Mouse (Mus musculus): ENCODE data around the gene Rnf19b. TPM values are rescaled to one million over a fixed set of nuclear protein-coding genes. Genes with fewer than 3 reads are reported as not detected.

Gene Rnf19b
- polyA plus RNA-seq, 1 experiment, result 14.0 TPM

GRCm38 (mm10) chr4:129106073-129106472, 48.0 kb downstream of the Rnf19b start:
- peaks cover 50% of the 10 kb centered on the region for H3K27me3 ChIP-seq (ENCODE audit: control insufficient read depth)
- no peaks in the 10 kb centered on the region for H3K36me3 ChIP-seq (ENCODE audit: control insufficient read depth)
- TF ChIP-seq GATA1 (IDR thresholded peaks at IDR 0.05; ENCODE audit: low read length) (no peak), TAL1 (IDR thresholded peaks at IDR 0.05; ENCODE audit: low read length) (no peak)
- H3K4me1 ChIP-seq (ENCODE audit: control insufficient read depth), result peaks cover 2% of the 10 kb centered on the region
- no peaks in the 10 kb centered on the region for H3K9me3 ChIP-seq (ENCODE audit: control insufficient read depth, low read length)
- H3K4me3 ChIP-seq (replicated peaks), result no peak overlapping the region

- Histone ChIP-seq H3K36me3 (ENCODE audit: control insufficient read depth) (no peaks in the 10 kb centered on the region), H3K27me3 (ENCODE audit: control insufficient read depth) (peaks cover 50% of the 10 kb centered on the region), H3K9me3 (ENCODE audit: control insufficient read depth, low read length) (no peaks in the 10 kb centered on the region), H3K4me1 (ENCODE audit: control insufficient read depth) (peaks cover 2% of the 10 kb centered on the region), H3K4me3 (replicated peaks) (no peak overlapping the region)
- TF ChIP-seq TAL1 (IDR thresholded peaks at IDR 0.05; ENCODE audit: low read length) (no peak), GATA1 (IDR thresholded peaks at IDR 0.05; ENCODE audit: low read length) (no peak)
Measured at GRCm38 (mm10) chr4:129107348-129107899, 49.4 kb downstream of the Rnf19b start.

- H3K9me3 ChIP-seq (ENCODE audit: control insufficient read depth, low read length), result peaks cover 3% of the 10 kb centered on the region; the same call in 1 of the 2 replicates
- no peaks in the 10 kb centered on the region for H3K36me3 ChIP-seq (ENCODE audit: control insufficient read depth)
- peaks cover 51% of the 10 kb centered on the region for H3K27me3 ChIP-seq (ENCODE audit: control insufficient read depth)
- peaks cover 5% of the 10 kb centered on the region for H3K4me1 ChIP-seq (ENCODE audit: control insufficient read depth)
- no peak overlapping the region for H3K4me3 ChIP-seq (replicated peaks)
- TF ChIP-seq GATA1 (IDR thresholded peaks at IDR 0.05; ENCODE audit: low read length) (no peak), TAL1 (IDR thresholded peaks at IDR 0.05; ENCODE audit: low read length) (no peak)
Measured at GRCm38 (mm10) chr4:129108624-129109023, 50.6 kb downstream of the Rnf19b start.

- peaks cover 42% of the 10 kb centered on the region for H3K27me3 ChIP-seq (ENCODE audit: control insufficient read depth)
- H3K36me3 ChIP-seq (ENCODE audit: control insufficient read depth), result no peaks in the 10 kb centered on the region
- TF ChIP-seq TAL1 (IDR thresholded peaks at IDR 0.05; ENCODE audit: low read length), result no peak
- no peak for TF ChIP-seq GATA1 (IDR thresholded peaks at IDR 0.05; ENCODE audit: low read length)
- H3K4me3 ChIP-seq (replicated peaks), result no peak overlapping the region
- H3K9me3 ChIP-seq (ENCODE audit: control insufficient read depth, low read length), result peaks cover 3% of the 10 kb centered on the region; the same call in 1 of the 2 replicates
- peaks cover 3% of the 10 kb centered on the region for H3K4me1 ChIP-seq (ENCODE audit: control insufficient read depth)
Measured at GRCm38 (mm10) chr4:129110804-129111203, 52.7 kb downstream of the Rnf19b start.

GRCm38 (mm10) chr4:129111350-129111749, 53.3 kb downstream of the Rnf19b start:
- peaks cover 3% of the 10 kb centered on the region; the same call in 1 of the 2 replicates for H3K9me3 ChIP-seq (ENCODE audit: control insufficient read depth, low read length)
- H3K4me3 ChIP-seq (replicated peaks), result no peak overlapping the region
- no peaks in the 10 kb centered on the region for H3K36me3 ChIP-seq (ENCODE audit: control insufficient read depth)
- TF ChIP-seq GATA1 (IDR thresholded peaks at IDR 0.05; ENCODE audit: low read length), result no peak
- TF ChIP-seq TAL1 (IDR thresholded peaks at IDR 0.05; ENCODE audit: low read length), result no peak
- peaks cover 37% of the 10 kb centered on the region for H3K27me3 ChIP-seq (ENCODE audit: control insufficient read depth)
- peaks cover 3% of the 10 kb centered on the region for H3K4me1 ChIP-seq (ENCODE audit: control insufficient read depth)

GRCm38 (mm10) chr4:129112231-129112630, 54.2 kb downstream of the Rnf19b start:
- Histone ChIP-seq H3K27me3 (ENCODE audit: control insufficient read depth) (peaks cover 34% of the 10 kb centered on the region), H3K36me3 (ENCODE audit: control insufficient read depth) (no peaks in the 10 kb centered on the region), H3K9me3 (ENCODE audit: control insufficient read depth, low read length) (peaks cover 3% of the 10 kb centered on the region; the same call in 1 of the 2 replicates), H3K4me3 (replicated peaks) (no peak overlapping the region), H3K4me1 (ENCODE audit: control insufficient read depth) (peaks cover 3% of the 10 kb centered on the region)
- no peak for TF ChIP-seq GATA1 (IDR thresholded peaks at IDR 0.05; ENCODE audit: low read length)
- no peak for TF ChIP-seq TAL1 (IDR thresholded peaks at IDR 0.05; ENCODE audit: low read length)

GRCm38 (mm10) chr4:129113083-129113988, 55.3 kb downstream of the Rnf19b start:
- Histone ChIP-seq H3K27me3 (ENCODE audit: control insufficient read depth) (peaks cover 27% of the 10 kb centered on the region), H3K4me3 (replicated peaks) (no peak overlapping the region), H3K4me1 (ENCODE audit: control insufficient read depth) (peaks cover 3% of the 10 kb centered on the region), H3K9me3 (ENCODE audit: control insufficient read depth, low read length) (peaks cover 3% of the 10 kb centered on the region; the same call in 1 of the 2 replicates), H3K36me3 (ENCODE audit: control insufficient read depth) (no peaks in the 10 kb centered on the region)
- TF ChIP-seq TAL1 (IDR thresholded peaks at IDR 0.05; ENCODE audit: low read length) (no peak), GATA1 (IDR thresholded peaks at IDR 0.05; ENCODE audit: low read length) (no peak)

- Histone ChIP-seq H3K9me3 (ENCODE audit: control insufficient read depth, low read length) (peaks cover 3% of the 10 kb centered on the region; the same call in 1 of the 2 replicates), H3K4me1 (ENCODE audit: control insufficient read depth) (peaks cover 5% of the 10 kb centered on the region), H3K36me3 (ENCODE audit: control insufficient read depth) (no peaks in the 10 kb centered on the region), H3K4me3 (replicated peaks) (no peak overlapping the region), H3K27me3 (ENCODE audit: control insufficient read depth) (peaks cover 57% of the 10 kb centered on the region)
- TF ChIP-seq TAL1 (IDR thresholded peaks at IDR 0.05; ENCODE audit: low read length) (no peak), GATA1 (IDR thresholded peaks at IDR 0.05; ENCODE audit: low read length) (no peak)
Measured at GRCm38 (mm10) chr4:129116703-129117102, 58.6 kb downstream of the Rnf19b start.

Measured in erythroblast, embryonic 14.5 days (primary cell).